Mouse (Mus musculus) liver, embryonic 14 days (tissue): Measurements from ENCODE around the gene Btbd35f26. TPM values are rescaled to one million over a fixed set of nuclear protein-coding genes. Genes with fewer than 3 reads are reported as not detected.

Experiments
- polyA plus RNA-seq: library from polyadenylated mRNA; depleted of rRNA; stranded (reverse); fragments of >200 nt; gene quantifications from 2 replicates; pipeline ENCODE4 v1.2.3, GENCODE M21; 2012; rRNA removed

The Btbd35f26 gene
- polyA plus RNA-seq: not detected in 2 replicates

DNA sequence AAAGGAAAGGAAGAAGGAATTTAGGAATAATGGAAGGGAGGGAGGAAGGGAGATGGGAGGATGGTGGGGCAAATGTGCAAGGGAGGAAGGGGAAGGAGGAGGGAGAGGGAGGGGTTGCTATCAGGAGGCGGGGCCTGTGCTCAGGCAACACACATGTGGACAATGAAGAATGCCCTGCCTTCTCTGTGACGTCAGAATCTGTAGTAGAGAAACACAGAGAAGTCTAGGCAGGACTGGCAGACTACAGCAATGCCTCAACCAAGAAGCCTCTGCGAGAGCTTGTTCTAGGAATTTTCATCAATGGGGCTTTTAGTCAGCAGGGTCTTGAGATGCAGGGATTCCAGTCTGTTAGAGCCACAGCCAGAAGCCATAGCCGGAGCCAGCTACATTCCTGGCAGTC, at the start of gene Btbd35f26:
Btbd35f26 (plus strand) TSS at position 301 of the 400 bp plus-strand sequence.

GRCm38 (mm10) chrX:31383818-31384217, 47.6 kb downstream of the Btbd35f26 start, which contains the start of gene Btbd35f19:
Gene Btbd35f19 (minus strand): TSS chrX:31383918.

Other genes with a start within 250 kb of the Btbd35f26 start
- not detected in 2 replicates for gene Btbd35f29, start 218.8 kb upstream of the Btbd35f26 start, polyA plus RNA-seq
- not detected in 2 replicates for gene Spin2f, start 82.6 kb upstream of the Btbd35f26 start, polyA plus RNA-seq
- not detected in 2 replicates for gene Btbd35f19, start 47.5 kb downstream of the Btbd35f26 start, polyA plus RNA-seq
- gene Gm21883, start 237.8 kb downstream of the Btbd35f26 start, polyA plus RNA-seq: not detected in 2 replicates